Mouse (Mus musculus) kidney, embryonic 15.5 days (tissue): Measurements from ENCODE around the gene Myt1l. TPM values are rescaled to one million over a fixed set of nuclear protein-coding genes. Genes with fewer than 3 reads are reported as not detected.

Source experiments
- ATAC-seq: fragments of 200-750 bp; cut with Nextera tagmentation; replicated peaks from 2 replicates; pipeline ENCODE4 v1.8.0; 2017; ENCODE audit warnings: moderate TSS enrichment; ENCODE audit not compliant: low FRiP score
- H3K27ac ChIP-seq: fragments of 300-500 bp; sonication (generic); 2 replicates; pipeline ENCODE4 v1.5.1; 2015; ENCODE audit warnings: mild to moderate bottlenecking, inconsistent platforms
- H3K27me3 ChIP-seq: fragments of 300-500 bp; sonication (generic); 2 replicates; pipeline ENCODE4 v1.6.1; 2015; ENCODE audit warnings: inconsistent platforms
- H3K36me3 ChIP-seq: fragments of 300-500 bp; sonication (generic); 2 replicates; pipeline ENCODE4 v1.6.1; 2015; ENCODE audit warnings: inconsistent platforms
- H3K4me1 ChIP-seq: fragments of 300-500 bp; sonication (generic); 2 replicates; pipeline ENCODE4 v1.6.1; 2015; ENCODE audit warnings: inconsistent platforms
- H3K4me2 ChIP-seq: fragments of 300-500 bp; sonication (generic); 2 replicates; pipeline ENCODE4 v1.6.1; 2015; ENCODE audit warnings: moderate library complexity, mild to moderate bottlenecking, inconsistent platforms
- H3K4me3 ChIP-seq: fragments of 300-500 bp; sonication (generic); replicated peaks from 2 replicates; pipeline ENCODE4 v1.5.1; 2015; ENCODE audit warnings: mild to moderate bottlenecking, inconsistent platforms
- H3K9ac ChIP-seq: fragments of 300-500 bp; sonication (generic); 2 replicates; pipeline ENCODE4 v1.6.1; 2015; ENCODE audit warnings: mild to moderate bottlenecking, inconsistent platforms
- H3K9me3 ChIP-seq: fragments of 300-500 bp; sonication (generic); replicated peaks from 2 replicates; pipeline ENCODE4 v1.6.1; 2016; ENCODE audit warnings: inconsistent platforms
- WGBS: fragments of 180-500 bp; shearing (Covaris S2); methylation state at CpG from one replicate; pipeline ENCODE4 v1.1.7; 2015; ENCODE audit warnings: mixed read lengths; 5-methylcytosine and 5-hydroxymethylcytosine counted together
- polyA plus RNA-seq: library from polyadenylated mRNA; unstranded; fragments of >200 nt; fragmentation: Nextera tagmentation; extraction: Ambion mirVana; gene quantifications from 2 replicates; pipeline ENCODE4 v1.2.1, GENCODE M21; 2015

Gene Myt1l
- polyA plus RNA-seq, 1 experiment from 2014 or later, result 0.60 TPM

DNA sequence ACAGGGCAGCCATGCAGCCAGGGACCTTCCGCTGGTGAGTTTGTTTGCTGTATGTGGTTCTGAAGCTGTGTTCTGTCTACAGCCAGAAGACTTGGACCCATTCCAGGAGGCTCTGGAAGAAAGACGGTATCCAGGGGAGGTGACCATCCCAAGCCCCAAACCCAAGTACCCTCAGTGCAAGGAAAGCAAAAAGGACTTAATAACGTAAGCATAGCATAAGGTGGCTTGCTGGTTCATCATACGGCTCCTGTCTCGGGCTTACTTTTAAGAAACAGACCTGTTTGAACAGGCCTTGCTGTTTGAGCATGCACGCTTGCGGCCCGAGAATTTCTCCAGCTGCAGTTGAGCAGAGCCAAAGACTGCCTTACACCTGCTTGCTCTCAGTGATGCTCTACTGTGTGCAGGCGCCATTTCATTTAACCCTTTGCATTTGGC lies 326.0 kb downstream of the Myt1l start:
- H3K9ac ChIP-seq, result no peak overlapping the region
- no peak for ATAC-seq
- no peak overlapping the region for H3K27ac ChIP-seq
- H3K36me3 ChIP-seq, result no peaks in the 10 kb centered on the region
- H3K27me3 ChIP-seq, result no peaks in the 10 kb centered on the region
- no peak overlapping the region for H3K4me2 ChIP-seq
- no peaks in the 10 kb centered on the region for H3K4me1 ChIP-seq
- 83% methylated on average over 9 of the region's 9 CpGs for WGBS
- no peak overlapping the region for H3K4me3 ChIP-seq
- H3K9me3 ChIP-seq, result no peaks in the 10 kb centered on the region

DNA sequence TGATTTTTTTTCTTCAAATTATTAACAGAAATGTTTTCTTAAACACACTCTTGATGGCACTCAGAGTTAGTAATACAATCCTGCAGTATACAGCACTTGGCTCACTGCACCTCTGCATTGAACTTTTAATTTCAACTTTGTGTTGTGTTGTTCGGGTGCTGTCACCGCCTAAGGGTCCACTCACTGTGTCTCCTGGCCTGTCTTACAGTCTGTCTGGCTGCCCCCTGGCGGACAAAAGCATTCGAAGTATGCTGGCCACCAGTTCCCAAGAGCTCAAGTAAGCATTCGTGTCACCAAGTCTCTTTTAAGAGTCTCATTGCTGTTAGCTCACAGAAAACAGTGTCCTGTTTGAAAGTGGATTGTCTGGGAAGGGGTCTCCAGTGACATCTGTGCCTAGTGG lies 326.8 kb downstream of the Myt1l start:
- Histone ChIP-seq H3K27me3 (no peaks in the 10 kb centered on the region), H3K4me3 (no peak overlapping the region), H3K36me3 (no peaks in the 10 kb centered on the region), H3K4me2 (no peak overlapping the region), H3K4me1 (no peaks in the 10 kb centered on the region), H3K27ac (no peak overlapping the region), H3K9me3 (no peaks in the 10 kb centered on the region), H3K9ac (no peak overlapping the region)
- 29% methylated on average over 5 of the region's 5 CpGs for WGBS
- no peak for ATAC-seq

GRCm38 (mm10) chr12:29860986-29861385 lies 332.8 kb downstream of the Myt1l start:
- Histone ChIP-seq H3K9me3 (no peaks in the 10 kb centered on the region), H3K9ac (no peak overlapping the region), H3K4me1 (no peaks in the 10 kb centered on the region), H3K36me3 (no peaks in the 10 kb centered on the region), H3K4me3 (no peak overlapping the region), H3K27ac (no peak overlapping the region), H3K4me2 (no peak overlapping the region), H3K27me3 (no peaks in the 10 kb centered on the region)
- ATAC-seq, result no peak
- 46% methylated on average over 2 of the region's 2 CpGs for WGBS

- Histone ChIP-seq H3K9me3 (no peaks in the 10 kb centered on the region), H3K4me1 (no peaks in the 10 kb centered on the region), H3K36me3 (no peaks in the 10 kb centered on the region), H3K9ac (no peak overlapping the region), H3K4me2 (no peak overlapping the region), H3K4me3 (no peak overlapping the region), H3K27me3 (no peaks in the 10 kb centered on the region), H3K27ac (no peak overlapping the region)
- no peak for ATAC-seq
- WGBS, result 75% methylated on average over 4 of the region's 4 CpGs
Observed at GRCm38 (mm10) chr12:29868295-29868694, 340.1 kb downstream of the Myt1l start.

DNA sequence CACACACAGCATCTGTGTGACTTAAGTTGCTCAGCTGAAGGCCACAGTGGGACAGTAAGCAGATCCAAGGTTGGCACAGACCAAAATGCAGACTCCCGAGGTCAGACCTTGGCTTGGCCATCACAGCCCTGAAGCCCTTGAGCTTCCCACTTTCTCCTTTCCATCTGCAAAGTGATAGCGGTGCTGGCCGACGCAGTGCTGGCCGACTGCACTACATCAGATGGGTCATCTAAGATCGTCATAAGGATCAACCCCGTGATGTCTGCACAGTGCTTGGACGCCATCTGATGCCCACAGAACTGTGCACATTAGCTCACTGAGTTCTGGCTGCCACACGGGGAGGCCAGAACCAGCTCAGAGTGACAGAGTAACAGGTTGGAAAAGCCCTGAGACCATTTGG lies 340.6 kb downstream of the Myt1l start:
- no peaks in the 10 kb centered on the region for H3K36me3 ChIP-seq
- no peak overlapping the region for H3K4me2 ChIP-seq
- H3K9ac ChIP-seq, result no peak overlapping the region
- WGBS, result 83% methylated on average over 9 of the region's 9 CpGs
- no peak overlapping the region for H3K27ac ChIP-seq
- H3K4me3 ChIP-seq, result no peak overlapping the region
- no peaks in the 10 kb centered on the region for H3K27me3 ChIP-seq
- ATAC-seq, result no peak
- no peaks in the 10 kb centered on the region for H3K4me1 ChIP-seq
- no peaks in the 10 kb centered on the region for H3K9me3 ChIP-seq

DNA sequence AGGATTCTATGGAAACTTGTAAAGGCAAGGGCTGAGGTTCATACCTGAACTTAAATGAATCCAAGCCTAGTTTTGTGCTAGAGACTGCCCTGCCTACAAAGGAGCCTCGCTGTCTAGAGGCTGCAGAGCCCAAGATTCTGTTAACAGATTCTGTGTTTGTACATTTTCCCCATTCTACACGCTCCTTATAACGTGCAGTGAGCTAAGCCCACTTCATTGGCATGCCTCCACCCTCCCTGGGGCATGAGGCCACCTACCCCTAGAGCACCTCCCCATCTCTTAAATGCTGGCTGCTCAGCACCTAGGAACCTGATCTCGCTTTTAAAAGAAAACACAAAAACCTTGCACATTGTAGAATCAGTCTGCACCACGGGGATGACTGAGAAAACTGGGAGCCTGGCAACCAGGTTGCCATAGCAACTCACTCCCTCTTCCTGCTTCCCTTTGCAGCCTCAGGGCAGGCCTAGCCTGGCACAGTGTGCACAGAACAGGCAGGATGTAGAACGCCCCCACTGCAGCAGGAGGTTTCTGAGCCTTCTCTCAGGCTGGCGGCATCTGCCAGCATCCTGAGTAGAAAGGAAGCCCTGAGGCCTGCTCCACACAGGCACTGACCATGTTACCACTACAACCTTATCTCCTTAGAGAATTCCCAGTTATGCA lies 344.1 kb downstream of the Myt1l start:
- WGBS, result 52% methylated on average over 7 of the region's 7 CpGs
- H3K27ac ChIP-seq, result no peak overlapping the region
- H3K9ac ChIP-seq, result no peak overlapping the region
- H3K4me2 ChIP-seq, result no peak overlapping the region
- no peaks in the 10 kb centered on the region for H3K27me3 ChIP-seq
- H3K4me3 ChIP-seq, result no peak overlapping the region
- no peaks in the 10 kb centered on the region for H3K9me3 ChIP-seq
- H3K4me1 ChIP-seq, result no peaks in the 10 kb centered on the region
- H3K36me3 ChIP-seq, result no peaks in the 10 kb centered on the region
- no peak for ATAC-seq

DNA sequence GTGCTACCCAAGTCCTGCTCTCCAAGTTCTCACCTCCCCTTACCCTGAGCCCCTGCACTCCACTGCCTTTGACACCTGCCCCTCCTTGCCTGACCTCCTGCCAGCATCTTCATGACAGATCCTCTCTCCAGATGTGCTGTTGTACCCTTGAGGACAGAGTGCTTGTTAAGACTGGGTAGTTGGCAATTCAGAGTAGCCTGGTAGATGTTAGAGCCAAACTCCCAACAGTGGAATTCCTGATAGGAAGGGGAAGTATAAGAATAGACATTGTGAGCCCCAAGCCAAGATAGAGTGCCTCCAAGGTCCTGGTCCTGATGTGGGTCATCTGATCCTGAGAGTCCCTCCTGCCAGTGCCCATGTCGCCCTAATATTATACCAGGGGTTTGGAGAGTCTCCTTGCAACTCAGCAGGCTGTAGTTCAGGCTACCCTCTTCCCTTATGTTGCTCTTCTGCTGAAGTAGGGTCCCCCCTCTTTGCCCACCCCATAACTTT lies 345.1 kb downstream of the Myt1l start:
- H3K4me2 ChIP-seq, result no peak overlapping the region
- H3K27ac ChIP-seq, result no peak overlapping the region
- no peak overlapping the region for H3K9ac ChIP-seq
- no peaks in the 10 kb centered on the region for H3K4me1 ChIP-seq
- no peaks in the 10 kb centered on the region for H3K27me3 ChIP-seq
- ATAC-seq, result no peak
- no peaks in the 10 kb centered on the region for H3K9me3 ChIP-seq
- H3K4me3 ChIP-seq, result no peak overlapping the region
- H3K36me3 ChIP-seq, result no peaks in the 10 kb centered on the region
- WGBS, result 60% methylated on average over 1 of the region's 1 CpGs

GRCm38 (mm10) chr12:29877977-29878376 lies 349.8 kb downstream of the Myt1l start:
- H3K27ac ChIP-seq, result no peak overlapping the region
- no peaks in the 10 kb centered on the region for H3K27me3 ChIP-seq
- no peak overlapping the region for H3K4me2 ChIP-seq
- no peaks in the 10 kb centered on the region for H3K9me3 ChIP-seq
- 82% methylated on average over 10 of the region's 10 CpGs for WGBS
- H3K4me3 ChIP-seq, result no peak overlapping the region
- no peak overlapping the region for H3K9ac ChIP-seq
- ATAC-seq, result no peak
- H3K36me3 ChIP-seq, result no peaks in the 10 kb centered on the region
- no peaks in the 10 kb centered on the region for H3K4me1 ChIP-seq

GRCm38 (mm10) chr12:29882871-29883617 lies 354.9 kb downstream of the Myt1l start:
- no peaks in the 10 kb centered on the region for H3K27me3 ChIP-seq
- H3K9me3 ChIP-seq, result no peaks in the 10 kb centered on the region
- H3K9ac ChIP-seq, result no peak overlapping the region

GRCm38 (mm10) chr12:29884376-29884775 lies 356.2 kb downstream of the Myt1l start:
- Histone ChIP-seq H3K9me3 (no peaks in the 10 kb centered on the region), H3K27me3 (no peaks in the 10 kb centered on the region)
- 81% methylated on average over 5 of the region's 5 CpGs for WGBS

More at GRCm38 (mm10) chr12:29882871-29883617, 354.9 kb downstream of the Myt1l start:
- H3K4me3 ChIP-seq, result no peak overlapping the region
- ATAC-seq, result peak; percentile 15
- 20% methylated on average over 9 of the region's 9 CpGs for WGBS
- no peak overlapping the region for H3K4me2 ChIP-seq
- H3K27ac ChIP-seq, result no peak overlapping the region
- H3K36me3 ChIP-seq, result no peaks in the 10 kb centered on the region
- no peaks in the 10 kb centered on the region for H3K4me1 ChIP-seq

DNA sequence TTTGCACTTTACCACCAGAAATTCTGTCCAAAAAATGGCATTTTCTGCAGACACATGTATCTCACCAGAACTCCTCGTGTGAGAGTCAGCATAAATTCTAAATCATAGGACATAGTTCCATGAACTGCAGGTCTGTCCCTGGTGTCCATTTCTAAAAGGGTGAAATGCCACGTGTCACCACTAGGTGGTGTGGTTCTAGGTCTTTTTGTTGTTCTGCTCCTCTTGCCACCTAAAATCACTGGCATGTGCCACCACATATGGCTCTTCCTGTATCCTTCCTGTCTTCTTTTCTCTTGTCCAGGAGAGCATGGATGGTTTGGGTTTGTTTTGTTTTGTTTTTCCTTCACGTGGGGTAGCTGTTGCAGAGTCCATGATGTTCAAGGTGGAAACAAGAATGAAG lies 366.5 kb downstream of the Myt1l start:
- Histone ChIP-seq H3K27ac (no peak overlapping the region), H3K4me1 (no peaks in the 10 kb centered on the region), H3K4me2 (no peak overlapping the region), H3K4me3 (no peak overlapping the region), H3K9me3 (no peaks in the 10 kb centered on the region), H3K36me3 (no peaks in the 10 kb centered on the region), H3K27me3 (no peaks in the 10 kb centered on the region), H3K9ac (no peak overlapping the region)
- WGBS, result 19% methylated on average over 3 of the region's 3 CpGs
- ATAC-seq, result no peak

More at GRCm38 (mm10) chr12:29884376-29884775, 356.2 kb downstream of the Myt1l start:
- Histone ChIP-seq H3K4me1 (no peaks in the 10 kb centered on the region), H3K9ac (no peak overlapping the region), H3K4me3 (no peak overlapping the region), H3K36me3 (no peaks in the 10 kb centered on the region), H3K27ac (no peak overlapping the region), H3K4me2 (no peak overlapping the region)
- no peak for ATAC-seq

DNA sequence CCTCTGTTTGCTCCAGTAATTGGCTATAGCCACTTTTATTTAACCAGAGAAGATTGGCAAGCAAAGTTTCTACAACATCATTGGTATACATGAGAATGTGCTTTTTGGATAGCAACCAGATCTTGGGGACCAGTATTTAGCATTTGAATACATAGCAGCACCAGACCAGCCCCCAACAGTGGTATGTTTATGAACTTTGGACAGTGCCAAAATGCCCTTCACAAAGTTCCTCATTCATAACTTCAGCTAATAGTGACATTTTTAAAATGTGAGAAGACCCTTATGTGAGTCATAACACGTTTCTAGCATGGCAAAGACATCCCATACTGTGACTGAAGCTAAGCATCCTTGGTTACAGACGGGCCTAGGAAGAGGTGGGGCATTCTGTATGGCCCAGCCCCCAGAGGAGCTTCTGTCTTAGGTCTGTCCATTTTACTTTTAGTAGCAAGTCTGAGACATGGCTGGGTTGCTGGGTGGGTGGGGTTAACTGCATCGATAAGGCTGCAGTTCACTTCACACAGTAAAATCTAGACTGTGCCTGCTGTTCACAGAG lies 369.4 kb downstream of the Myt1l start:
- Histone ChIP-seq H3K9ac (no peak overlapping the region), H3K4me3 (no peak overlapping the region), H3K27me3 (no peaks in the 10 kb centered on the region), H3K27ac (no peak overlapping the region), H3K36me3 (no peaks in the 10 kb centered on the region), H3K4me1 (no peaks in the 10 kb centered on the region), H3K4me2 (no peak overlapping the region), H3K9me3 (no peaks in the 10 kb centered on the region)
- no peak for ATAC-seq
- 78% methylated on average over 3 of the region's 3 CpGs for WGBS
